28 mouse cellular contexts compared by ENCODE assay signal in the genomic region with DNA sequence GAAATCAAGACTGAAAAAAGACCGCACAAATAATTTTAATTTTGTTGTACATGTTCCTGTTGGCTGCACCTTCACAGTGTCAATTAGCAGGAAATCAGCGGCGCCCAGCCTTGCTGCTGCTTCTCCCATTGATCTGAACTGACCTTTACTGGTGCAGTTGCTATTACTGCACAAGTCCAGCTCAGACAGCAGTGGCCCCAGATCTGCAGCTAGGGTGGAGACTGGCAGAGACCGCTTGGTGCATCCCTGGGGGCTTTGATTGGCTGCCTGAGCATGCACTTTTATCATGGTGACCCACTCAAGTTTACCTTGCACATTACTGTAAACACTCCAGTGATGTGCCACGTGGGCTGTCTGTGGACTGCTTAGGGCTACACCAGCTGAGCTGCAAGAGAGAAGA. TPM values are rescaled to one million over a fixed set of nuclear protein-coding genes. Genes with fewer than 3 reads are reported as not detected.
"Had no signal": no experiment of that assay in that cellular context is flagged by ENCODE, and none has a peak within 500 bp of the region (broad histone marks: within the 10 kb centered on the region; RNA-seq: fewer than 3 reads in every experiment).

No protein-coding gene starts in this region.

- H3K27me3 ChIP-seq: embryonic facial prominence, embryonic 12.5 days; embryonic facial prominence, embryonic 13.5 days; embryonic facial prominence, embryonic 15.5 days; forebrain, embryonic 12.5 days; forebrain, embryonic 15.5 days had no signal

- H3K36me3 ChIP-seq: embryonic facial prominence, embryonic 10.5 days; embryonic facial prominence, embryonic 12.5 days; embryonic facial prominence, embryonic 13.5 days; embryonic facial prominence, embryonic 15.5 days; forebrain, embryonic 12.5 days; forebrain, embryonic 15.5 days; heart, embryonic 10.5 days had no signal

- H3K4me3 ChIP-seq: embryonic facial prominence, embryonic 10.5 days; embryonic facial prominence, embryonic 12.5 days; embryonic facial prominence, embryonic 13.5 days; embryonic facial prominence, embryonic 15.5 days; erythroblast, embryonic 14.5 days; forebrain, embryonic 12.5 days; forebrain, embryonic 15.5 days; gastrocnemius, adult 2 months; heart, adult 2 months; heart, embryonic 10.5 days had no signal

- H3K9ac ChIP-seq: embryonic facial prominence, embryonic 12.5 days; embryonic facial prominence, embryonic 13.5 days; embryonic facial prominence, embryonic 15.5 days; forebrain, embryonic 12.5 days; forebrain, embryonic 15.5 days; forebrain, postnatal 0 days had no signal

- H3K4me1 ChIP-seq: embryonic facial prominence, embryonic 10.5 days; embryonic facial prominence, embryonic 12.5 days; embryonic facial prominence, embryonic 13.5 days; forebrain, embryonic 12.5 days had no signal

- H3K4me2 ChIP-seq: embryonic facial prominence, embryonic 12.5 days; embryonic facial prominence, embryonic 13.5 days; embryonic facial prominence, embryonic 15.5 days; forebrain, embryonic 12.5 days; forebrain, embryonic 15.5 days; heart, embryonic 11.5 days had no signal

- H3K9me3 ChIP-seq: embryonic facial prominence, embryonic 10.5 days; embryonic facial prominence, embryonic 12.5 days; embryonic facial prominence, embryonic 13.5 days; embryonic facial prominence, embryonic 15.5 days; forebrain, embryonic 12.5 days; forebrain, embryonic 15.5 days; heart, embryonic 10.5 days had no signal

- ATAC-seq: forebrain, embryonic 14.5 days; forebrain, embryonic 15.5 days; forebrain, postnatal 0 days had no signal

- DNase-seq: cerebellum, adult 18-20 months; cerebellum, adult 2 months; cerebellum, adult 8-10 months; cerebellum, adult 9-10 months; cerebellum, adult 9-11 months; cerebellum, postnatal 10 days; cerebellum, postnatal 14 days; cerebellum, postnatal 25 days; cerebellum, postnatal 36 days; embryo, embryonic 11 days; forebrain, postnatal 0 days; gastrocnemius, adult 2 months; gastrocnemius, postnatal 10 days; gastrocnemius, postnatal 14 days; gastrocnemius, postnatal 25 days; gastrocnemius, postnatal 36 days; heart, adult 18-20 months; heart, adult 2 months had no signal

- H3K27ac ChIP-seq: embryonic facial prominence, embryonic 10.5 days; embryonic facial prominence, embryonic 12.5 days; embryonic facial prominence, embryonic 13.5 days; embryonic facial prominence, embryonic 15.5 days; forebrain, embryonic 12.5 days; forebrain, embryonic 15.5 days; gastrocnemius, adult 2 months; heart, adult 2 months; heart, embryonic 10.5 days had no signal

RNA-seq across cellular contexts. Expression of gene Plcb4, which starts 45.9 kb away (rescaled TPM):
- polyA plus RNA-seq: erythroblast, embryonic 14.5 days had no signal
